Mouse (Mus musculus) midbrain, postnatal 0 days (tissue): ENCODE data around the gene Ttll4. TPM values are rescaled to one million over a fixed set of nuclear protein-coding genes. Genes with fewer than 3 reads are reported as not detected.
A peak's percentile ranks its signal among the peaks of the same experiment; 100 is the strongest.

Experiments
- ATAC-seq: fragments of 200-750 bp; cut with Nextera tagmentation; 2 replicates; pipeline ENCODE4 v1.8.0; 2017; ENCODE audit warnings: moderate number of reproducible peaks, mild to moderate bottlenecking, moderate TSS enrichment, moderate library complexity; ENCODE audit not compliant: low FRiP score
- DNase-seq: peaks from one replicate; pipeline ENCODE4 v3.0.0-alpha.2; 2015; ENCODE audit warnings: low spot score
- H3K27ac ChIP-seq: fragments of 300-500 bp; sonication (generic); 2 replicates; pipeline ENCODE4 v1.5.1; 2014; ENCODE audit warnings: low read depth, mild to moderate bottlenecking, low read length, mixed read lengths
- H3K27me3 ChIP-seq: fragments of 300-500 bp; sonication (generic); 2 replicates; pipeline ENCODE4 v1.6.1; 2014; ENCODE audit warnings: low read length, control low read depth, mixed read lengths; ENCODE audit not compliant: insufficient read depth
- H3K36me3 ChIP-seq: fragments of 300-500 bp; sonication (generic); 2 replicates; pipeline ENCODE4 v1.6.1; 2014; ENCODE audit warnings: low read length, control low read depth, mixed read lengths; ENCODE audit not compliant: insufficient read depth
- H3K4me1 ChIP-seq: fragments of 300-500 bp; sonication (generic); 2 replicates; pipeline ENCODE4 v1.6.1; 2014; ENCODE audit warnings: mild to moderate bottlenecking, control low read depth, antibody characterized with exemption, low read length, mixed read lengths; ENCODE audit not compliant: insufficient read depth
- H3K4me2 ChIP-seq: fragments of 300-500 bp; sonication (generic); 2 replicates; pipeline ENCODE4 v1.6.1; 2014; ENCODE audit warnings: low read depth, mild to moderate bottlenecking, low read length, mixed read lengths; ENCODE audit not compliant: poor library complexity, severe bottlenecking
- H3K4me3 ChIP-seq: fragments of 300-500 bp; sonication (generic); 2 replicates; pipeline ENCODE4 v1.5.1; 2014; ENCODE audit warnings: low read depth, mild to moderate bottlenecking, low read length, moderate library complexity
- H3K9ac ChIP-seq: fragments of 300-500 bp; sonication (generic); replicated peaks from 2 replicates; pipeline ENCODE4 v1.6.1; 2014; ENCODE audit warnings: mild to moderate bottlenecking, low read length, moderate library complexity, mixed read lengths; ENCODE audit not compliant: poor library complexity, severe bottlenecking
- H3K9me3 ChIP-seq: fragments of 300-500 bp; sonication (generic); 2 replicates; pipeline ENCODE4 v1.6.1; 2016; ENCODE audit warnings: low read length, control low read depth
- CTCF ChIP-seq: IDR thresholded peaks from 2 replicates; pipeline ENCODE4 v1.5.1; 2016; ENCODE audit warnings: antibody characterized with exemption, mild to moderate bottlenecking
- WGBS: fragments of 180-500 bp; shearing (Covaris S2); extraction: QIAGEN DNeasy Blood & Tissue Kit; methylation state at CpG from one replicate; pipeline ENCODE4 v1.1.7; 2014; 5-methylcytosine and 5-hydroxymethylcytosine counted together
- polyA plus RNA-seq: library from polyadenylated mRNA; unstranded; fragments of >200 nt; fragmentation: Nextera tagmentation; extraction: Ambion mirVana; gene quantifications from 2 replicates; pipeline ENCODE4 v1.2.1, GENCODE M21; 2015
- total RNA-seq: library from RNA; depleted of rRNA; stranded (reverse); fragments of >200 nt; gene quantifications from 2 replicates; pipeline ENCODE4 v1.2.3, GENCODE M21; 2014

The Ttll4 gene
- total and polyA plus RNA-seq, 2 experiments from 2014 or later = 4.4 to 25.9 TPM

DNA sequence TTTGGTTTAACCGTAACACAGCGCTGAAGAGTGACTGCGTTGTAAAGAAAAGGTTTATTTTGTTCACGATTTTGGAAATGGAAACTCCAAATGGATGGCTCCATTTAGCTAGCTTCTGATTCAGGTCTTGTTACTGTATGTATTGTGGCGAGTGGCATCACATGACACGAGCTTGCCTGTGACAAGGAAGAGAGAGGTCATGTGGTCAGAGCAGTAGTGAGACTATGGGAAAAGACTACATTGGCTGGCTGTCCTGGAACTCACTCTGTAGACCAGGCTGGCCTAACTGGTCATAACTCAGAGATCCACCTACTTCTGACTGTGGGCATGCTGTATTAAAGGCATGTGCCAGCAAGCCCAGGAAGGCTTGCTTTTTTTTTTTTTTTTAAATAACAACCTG, 54.3 kb downstream of the Ttll4 start:
- DNase-seq (no peak), ATAC-seq (no peak)
- Histone ChIP-seq H3K9me3 (no peaks in the 10 kb centered on the region), H3K9ac (no peak overlapping the region), H3K4me1 (no peaks in the 10 kb centered on the region), H3K27ac (no peak overlapping the region), H3K4me3 (no peak overlapping the region), H3K27me3 (no peaks in the 10 kb centered on the region; the same call in 1 of the 2 replicates), H3K4me2 (no peak overlapping the region), H3K36me3 (no peaks in the 10 kb centered on the region)
- no peak for TF ChIP-seq CTCF
- WGBS = 89% methylated on average over 6 of the region's 6 CpGs

GRCm38 (mm10) chr1:74718113-74718512, 56.6 kb downstream of the Ttll4 start:
- Histone ChIP-seq H3K27ac (no peak overlapping the region), H3K27me3 (no peaks in the 10 kb centered on the region; the same call in 1 of the 2 replicates), H3K9me3 (no peaks in the 10 kb centered on the region), H3K9ac (no peak overlapping the region), H3K4me3 (no peak overlapping the region), H3K4me1 (no peaks in the 10 kb centered on the region), H3K4me2 (no peak overlapping the region), H3K36me3 (no peaks in the 10 kb centered on the region)
- no peak for DNase-seq
- no peak for ATAC-seq
- no peak for TF ChIP-seq CTCF
- 87% methylated on average over 8 of the region's 8 CpGs for WGBS

- WGBS = 84% methylated on average over 3 of the region's 3 CpGs
- H3K27me3 ChIP-seq = no peaks in the 10 kb centered on the region
- no peaks in the 10 kb centered on the region for H3K9me3 ChIP-seq
- no peak overlapping the region for H3K27ac ChIP-seq
- no peak for DNase-seq
- no peak for ATAC-seq
- no peak overlapping the region for H3K4me2 ChIP-seq
- no peak for TF ChIP-seq CTCF
- H3K9ac ChIP-seq = no peak overlapping the region
- H3K4me1 ChIP-seq = no peaks in the 10 kb centered on the region
- H3K36me3 ChIP-seq = no peaks in the 10 kb centered on the region
- H3K4me3 ChIP-seq = no peak overlapping the region
Measured at GRCm38 (mm10) chr1:74719281-74719680, 57.7 kb downstream of the Ttll4 start.

- no peak overlapping the region for H3K9ac ChIP-seq
- no peak for ATAC-seq
- no peak for TF ChIP-seq CTCF
- WGBS = 81% methylated on average over 6 of the region's 6 CpGs
- H3K4me3 ChIP-seq = no peak overlapping the region
- no peak overlapping the region for H3K27ac ChIP-seq
- no peak overlapping the region for H3K4me2 ChIP-seq
- no peaks in the 10 kb centered on the region for H3K9me3 ChIP-seq
- no peak for DNase-seq
- H3K27me3 ChIP-seq = no peaks in the 10 kb centered on the region
- H3K36me3 ChIP-seq = no peaks in the 10 kb centered on the region
- no peaks in the 10 kb centered on the region for H3K4me1 ChIP-seq
Measured at GRCm38 (mm10) chr1:74721657-74722056, 60.1 kb downstream of the Ttll4 start.

- no peak overlapping the region for H3K27ac ChIP-seq
- 65% methylated on average over 2 of the region's 2 CpGs for WGBS
- TF ChIP-seq CTCF = peak; percentile 33
- ATAC-seq (no peak), DNase-seq (no peak)
- H3K36me3 ChIP-seq = no peaks in the 10 kb centered on the region
- H3K4me3 ChIP-seq = no peak overlapping the region
- H3K27me3 ChIP-seq = no peaks in the 10 kb centered on the region
- H3K4me2 ChIP-seq = no peak overlapping the region
- H3K9ac ChIP-seq = no peak overlapping the region
- H3K9me3 ChIP-seq = no peaks in the 10 kb centered on the region
- H3K4me1 ChIP-seq = no peaks in the 10 kb centered on the region
Measured at GRCm38 (mm10) chr1:74723748-74724147, 62.2 kb downstream of the Ttll4 start.

- ATAC-seq (no peak), DNase-seq (no peak)
- 89% methylated on average over 5 of the region's 5 CpGs for WGBS
- no peaks in the 10 kb centered on the region for H3K36me3 ChIP-seq
- no peaks in the 10 kb centered on the region for H3K4me1 ChIP-seq
- no peak overlapping the region for H3K9ac ChIP-seq
- H3K27ac ChIP-seq = no peak overlapping the region
- no peaks in the 10 kb centered on the region for H3K27me3 ChIP-seq
- H3K9me3 ChIP-seq = no peaks in the 10 kb centered on the region
- TF ChIP-seq CTCF = no peak
- H3K4me3 ChIP-seq = no peak overlapping the region
- no peak overlapping the region for H3K4me2 ChIP-seq
Measured at GRCm38 (mm10) chr1:74726114-74726513, 64.6 kb downstream of the Ttll4 start.

DNA sequence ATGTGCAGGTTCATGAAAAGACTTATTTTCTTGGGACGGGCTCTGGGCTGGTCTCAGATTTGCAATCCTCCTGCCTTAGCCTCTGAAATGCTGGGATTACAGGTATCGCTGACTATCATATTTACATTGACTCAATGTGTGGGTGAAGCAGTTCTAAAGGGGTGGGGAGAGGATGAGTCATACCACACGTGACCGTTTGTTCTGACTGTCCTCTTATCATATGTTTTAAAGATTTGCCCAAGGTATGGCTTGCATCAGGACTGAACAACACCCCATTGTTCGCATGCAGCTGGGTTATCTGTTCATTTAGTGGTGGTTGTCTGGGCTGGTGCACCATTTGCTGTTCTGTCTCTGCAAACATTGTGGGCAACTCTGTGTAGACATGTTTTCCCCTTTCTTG, 65.1 kb downstream of the Ttll4 start:
- WGBS = 84% methylated on average over 5 of the region's 5 CpGs
- no peaks in the 10 kb centered on the region for H3K36me3 ChIP-seq
- TF ChIP-seq CTCF = no peak

More for the DNA sequence above, 65.1 kb downstream of the Ttll4 start:
- no peaks in the 10 kb centered on the region for H3K27me3 ChIP-seq
- no peak overlapping the region for H3K4me2 ChIP-seq
- H3K9me3 ChIP-seq = no peaks in the 10 kb centered on the region
- ATAC-seq (no peak), DNase-seq (no peak)
- no peaks in the 10 kb centered on the region for H3K4me1 ChIP-seq
- no peak overlapping the region for H3K27ac ChIP-seq
- H3K9ac ChIP-seq = no peak overlapping the region
- no peak overlapping the region for H3K4me3 ChIP-seq
